Mouse (Mus musculus) hindbrain, postnatal 0 days (tissue): Measurements from ENCODE around the gene Rps8. TPM values are rescaled to one million over a fixed set of nuclear protein-coding genes. Genes with fewer than 3 reads are reported as not detected.
A peak's percentile ranks its signal among the peaks of the same experiment; 100 is the strongest.

Source experiments
- ATAC-seq: fragments of 200-750 bp; cut with Nextera tagmentation; 2 replicates; pipeline ENCODE4 v1.8.0; 2017; ENCODE audit warnings: mild to moderate bottlenecking, moderate TSS enrichment, moderate library complexity
- DNase-seq: peaks from one replicate; pipeline ENCODE4 v3.0.0-alpha.2; 2015; ENCODE audit warnings: low spot score
- H3K27ac ChIP-seq: fragments of 300-500 bp; sonication (generic); 2 replicates; pipeline ENCODE4 v1.5.1; 2014; ENCODE audit warnings: mild to moderate bottlenecking
- H3K27me3 ChIP-seq: fragments of 300-500 bp; sonication (generic); 2 replicates; pipeline ENCODE4 v1.6.1; 2014; ENCODE audit warnings: low read length, mixed read lengths; ENCODE audit not compliant: insufficient read depth
- H3K36me3 ChIP-seq: fragments of 300-500 bp; sonication (generic); 2 replicates; pipeline ENCODE4 v1.6.1; 2014; ENCODE audit warnings: low read length, mixed read lengths; ENCODE audit not compliant: insufficient read depth
- H3K4me1 ChIP-seq: fragments of 300-500 bp; sonication (generic); 2 replicates; pipeline ENCODE4 v1.6.1; 2014; ENCODE audit warnings: antibody characterized with exemption, low read length, mixed read lengths; ENCODE audit not compliant: insufficient read depth
- H3K4me2 ChIP-seq: fragments of 300-500 bp; sonication (generic); 2 replicates; pipeline ENCODE4 v1.6.1; 2014; ENCODE audit warnings: low read depth, mild to moderate bottlenecking, low read length, moderate library complexity, mixed read lengths
- H3K4me3 ChIP-seq: fragments of 300-500 bp; sonication (generic); 2 replicates; pipeline ENCODE4 v1.5.1; 2014; ENCODE audit warnings: low read length
- H3K9ac ChIP-seq: fragments of 300-500 bp; sonication (generic); replicated peaks from 2 replicates; pipeline ENCODE4 v1.6.1; 2014; ENCODE audit warnings: mild to moderate bottlenecking, low read length, moderate library complexity, mixed read lengths
- H3K9me3 ChIP-seq: fragments of 300-500 bp; sonication (generic); 2 replicates; pipeline ENCODE4 v1.6.1; 2016; ENCODE audit warnings: low read length, mixed read lengths
- CTCF ChIP-seq: IDR thresholded peaks from 2 replicates; pipeline ENCODE4 v1.5.1; 2016; ENCODE audit warnings: antibody characterized with exemption, control low read depth, low read depth
- WGBS: fragments of 180-500 bp; shearing (Covaris S2); extraction: QIAGEN DNeasy Blood & Tissue Kit; methylation state at CpG from one replicate; pipeline ENCODE4 v1.1.7; 2014; 5-methylcytosine and 5-hydroxymethylcytosine counted together
- polyA plus RNA-seq: library from polyadenylated mRNA; unstranded; fragments of >200 nt; fragmentation: Nextera tagmentation; extraction: Ambion mirVana; gene quantifications from 2 replicates; pipeline ENCODE4 v1.2.1, GENCODE M21; 2015
- total RNA-seq: library from RNA; depleted of rRNA; stranded (reverse); fragments of >200 nt; gene quantifications from 2 replicates; pipeline ENCODE4 v1.2.3, GENCODE M21; 2014

The Rps8 gene
- total and polyA plus RNA-seq, 2 experiments from 2014 or later, result 470 to 523 TPM

DNA sequence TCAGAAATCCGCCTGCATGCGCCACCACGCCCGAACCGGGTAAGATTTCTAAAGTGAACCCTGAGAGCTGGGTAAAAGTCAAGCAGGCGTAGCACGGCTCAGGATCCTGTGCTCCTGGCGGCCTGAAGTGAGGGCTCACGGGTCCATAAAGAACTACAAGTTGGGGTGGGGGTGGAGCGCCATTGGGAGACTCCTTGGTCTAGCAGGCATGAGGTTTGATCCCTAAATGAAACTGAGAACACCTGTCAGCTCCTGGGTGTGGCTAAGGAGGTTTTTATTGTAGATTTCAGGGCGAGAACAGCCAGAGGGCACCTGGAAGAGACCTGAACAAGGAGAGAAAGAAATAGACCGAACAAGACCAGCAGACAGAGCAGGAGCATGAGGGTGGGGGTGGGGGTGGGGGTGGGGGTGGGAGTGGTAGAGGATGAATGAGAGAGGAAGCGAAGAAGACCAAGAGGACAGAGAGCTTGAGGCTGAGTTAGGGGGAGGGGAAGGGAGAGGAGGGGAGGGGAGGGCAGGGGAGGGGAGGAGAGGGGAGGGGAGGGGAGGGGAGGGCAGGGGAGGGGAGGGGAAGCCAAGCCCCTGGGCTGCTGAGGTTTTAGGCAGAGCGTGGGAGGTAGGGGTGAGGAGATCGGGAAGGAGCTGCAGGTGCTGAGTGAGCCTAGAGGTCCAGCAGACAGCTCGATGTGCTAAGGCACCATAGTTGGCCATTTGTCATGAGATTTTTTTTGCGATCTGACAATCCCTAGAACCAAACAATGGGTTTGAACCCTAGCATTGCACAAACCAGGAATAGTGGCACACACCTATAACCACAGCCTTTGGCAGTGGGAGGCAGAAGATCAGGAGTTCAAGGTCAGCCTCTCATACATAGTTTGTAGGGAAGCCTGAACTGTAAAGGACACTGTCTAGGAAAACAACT, 17.5 kb downstream of the Rps8 start:
- Histone ChIP-seq H3K36me3 (no peaks in the 10 kb centered on the region), H3K4me3 (no peak overlapping the region), H3K4me1 (no peaks in the 10 kb centered on the region), H3K27me3 (no peaks in the 10 kb centered on the region), H3K4me2 (no peak overlapping the region), H3K27ac (no peak overlapping the region), H3K9me3 (no peaks in the 10 kb centered on the region), H3K9ac (no peak overlapping the region)
- ATAC-seq (0 out of 2 replicates have a peak, but pooled peaks have one; percentile 18), DNase-seq (no peak)
- TF ChIP-seq CTCF, result no peak
- 73% methylated on average over 15 of the region's 17 CpGs for WGBS

DNA sequence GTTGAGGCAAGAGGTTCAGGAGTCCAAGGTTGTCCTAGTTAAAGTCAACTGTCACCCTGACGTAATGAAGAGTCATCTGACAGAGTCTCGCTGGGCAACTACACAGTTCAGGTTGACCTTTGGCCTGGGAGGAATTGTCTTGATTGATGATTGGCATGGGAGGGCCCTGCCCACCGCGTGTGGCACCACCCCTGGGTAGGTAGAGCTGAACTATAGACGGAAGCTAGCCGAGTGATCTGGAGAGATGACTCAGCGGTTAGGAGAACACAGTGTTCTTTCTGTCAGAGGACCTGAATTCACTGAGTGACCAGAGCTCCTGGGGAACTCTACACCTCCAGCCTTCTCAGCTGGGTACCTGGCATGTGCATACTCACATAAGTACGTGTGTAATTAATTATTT, 20.0 kb downstream of the Rps8 start:
- no peaks in the 10 kb centered on the region for H3K27me3 ChIP-seq
- 0 out of 2 replicates have a peak, but pooled peaks cover 8% of the 10 kb centered on the region for H3K4me1 ChIP-seq
- ATAC-seq (no peak), DNase-seq (no peak)
- H3K27ac ChIP-seq, result no peak overlapping the region
- TF ChIP-seq CTCF, result no peak
- H3K9me3 ChIP-seq, result no peaks in the 10 kb centered on the region
- 20% methylated on average over 8 of the region's 8 CpGs for WGBS
- peaks cover 5% of the 10 kb centered on the region; the same call in 1 of the 2 replicates for H3K36me3 ChIP-seq
- no peak overlapping the region for H3K4me2 ChIP-seq
- no peak overlapping the region for H3K4me3 ChIP-seq
- H3K9ac ChIP-seq, result no peak overlapping the region

DNA sequence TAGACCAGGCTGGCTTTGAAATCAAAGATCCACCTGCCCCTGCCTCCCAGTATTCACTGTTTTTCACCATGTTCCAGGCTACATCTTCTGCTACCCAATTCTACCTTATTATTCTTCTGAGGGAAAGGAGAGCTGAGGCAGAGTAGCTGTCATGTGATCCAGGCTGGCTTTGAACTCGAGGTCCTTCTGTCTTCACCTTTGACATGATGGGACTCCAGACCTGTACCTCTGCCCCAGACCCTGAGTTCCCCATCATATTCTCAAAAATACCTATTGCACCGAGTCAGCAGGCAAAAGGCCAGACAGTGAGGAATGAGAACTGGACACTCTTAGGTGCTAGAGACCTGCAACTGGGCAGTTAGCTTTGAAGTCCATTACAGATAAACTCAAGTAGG, 21.4 kb downstream of the Rps8 start:
- H3K4me3 ChIP-seq, result peak overlapping the region; percentile 79; the same call in 1 of the 2 replicates
- no peaks in the 10 kb centered on the region for H3K27me3 ChIP-seq
- 38% methylated on average over 2 of the region's 2 CpGs for WGBS
- H3K27ac ChIP-seq, result peak overlapping the region; percentile 90; the same call in 1 of the 2 replicates
- H3K9me3 ChIP-seq, result no peaks in the 10 kb centered on the region
- 0 out of 2 replicates have a peak, but pooled peaks cover 8% of the 10 kb centered on the region for H3K4me1 ChIP-seq
- H3K9ac ChIP-seq, result peak overlapping the region; percentile 87; the same call in 1 of the 2 replicates
- DNase-seq (no peak), ATAC-seq (no peak)
- no peak for TF ChIP-seq CTCF
- peak overlapping the region; percentile 72; the same call in 1 of the 2 replicates for H3K4me2 ChIP-seq
- peaks cover 18% of the 10 kb centered on the region; the same call in 1 of the 2 replicates for H3K36me3 ChIP-seq

DNA sequence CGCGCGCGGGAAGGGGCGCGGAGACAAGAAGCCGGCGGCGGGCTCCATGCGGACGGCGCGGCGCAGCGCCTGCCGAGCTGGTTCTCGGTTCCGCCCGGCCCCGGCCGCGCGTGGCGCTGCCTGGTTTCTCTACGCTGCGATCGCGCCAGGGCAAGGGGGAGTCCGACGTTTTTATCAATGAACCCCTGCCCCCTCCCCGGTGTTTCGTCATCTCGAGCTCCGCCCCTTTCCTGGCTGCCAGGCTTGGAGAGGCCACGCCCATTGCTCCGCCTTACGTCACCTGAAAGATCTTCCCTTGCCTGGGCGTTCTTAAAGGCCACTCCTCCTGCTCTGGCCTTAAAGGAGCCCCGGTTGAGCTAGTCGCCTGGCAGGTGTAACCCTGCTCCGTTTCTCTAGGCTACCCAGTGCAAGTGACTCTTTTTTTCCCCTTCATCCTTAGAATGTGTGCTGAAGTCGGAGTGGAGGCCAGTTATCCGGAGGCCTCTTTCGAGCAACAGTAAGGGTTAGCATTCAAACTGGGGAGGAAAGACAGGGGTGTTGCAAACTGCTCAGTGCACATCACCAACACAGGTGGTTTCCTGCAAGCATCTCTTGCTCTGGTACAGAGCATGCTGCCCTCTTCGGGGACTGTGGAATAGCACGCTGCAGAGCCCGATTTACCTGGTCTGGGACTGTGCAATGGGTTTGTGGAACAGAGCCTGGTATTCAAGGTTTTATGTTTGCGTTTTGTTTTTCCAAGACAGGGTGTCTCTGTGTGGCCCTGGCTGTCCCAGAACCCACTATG, 22.0 kb downstream of the Rps8 start, which contains the start of gene Plk3:
Plk3 (minus strand) TSS at position 147 of the 784 bp plus-strand sequence.
- 0 out of 2 replicates have a peak, but pooled peaks cover 8% of the 10 kb centered on the region for H3K4me1 ChIP-seq
- WGBS, result 2% methylated on average over 43 of the region's 48 CpGs
- TF ChIP-seq CTCF, result peak; percentile 38
- H3K36me3 ChIP-seq, result peaks cover 22% of the 10 kb centered on the region
- no peaks in the 10 kb centered on the region for H3K9me3 ChIP-seq
- H3K9ac ChIP-seq, result peak within 1 kb of the TSS; percentile 87
- H3K4me2 ChIP-seq, result peak within 1 kb of the TSS; percentile 72
- H3K27ac ChIP-seq, result peak within 1 kb of the TSS; percentile 90
- DNase-seq, result peak; percentile 99
- ATAC-seq, result peak; percentile 91
- H3K4me3 ChIP-seq, result peak within 1 kb of the TSS; percentile 79
- no peaks in the 10 kb centered on the region for H3K27me3 ChIP-seq

DNA sequence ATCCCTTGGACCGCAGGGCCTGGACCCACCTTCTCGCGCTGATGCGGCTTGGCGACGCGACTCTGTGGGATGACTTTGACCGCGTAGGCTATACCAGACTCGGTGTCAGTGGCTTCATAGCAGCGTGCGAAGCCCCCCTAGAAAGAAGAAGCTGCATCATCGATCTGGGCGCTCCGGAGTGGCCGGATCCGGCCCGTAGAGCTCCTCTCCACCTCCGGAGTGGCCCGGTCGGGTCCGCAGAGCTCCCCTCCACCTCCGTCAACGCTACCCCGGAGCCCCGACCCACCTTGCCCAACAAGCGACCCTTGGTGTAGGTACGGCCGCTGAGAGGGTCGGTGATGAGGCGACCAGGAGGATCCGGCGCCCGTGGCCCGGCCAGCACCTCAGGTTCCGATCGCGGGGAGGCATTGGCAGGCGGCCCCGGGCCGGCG, 22.7 kb downstream of the Rps8 start:
- peak overlapping the region; percentile 72 for H3K4me2 ChIP-seq
- DNase-seq, result peak; percentile 44
- TF ChIP-seq CTCF, result no peak
- peaks cover 29% of the 10 kb centered on the region for H3K36me3 ChIP-seq
- peak overlapping the region; percentile 90 for H3K27ac ChIP-seq
- ATAC-seq, result peak; percentile 54
- no peaks in the 10 kb centered on the region for H3K27me3 ChIP-seq
- 0% methylated on average over 42 of the region's 42 CpGs for WGBS
- H3K4me1 ChIP-seq, result 0 out of 2 replicates have a peak, but pooled peaks cover 8% of the 10 kb centered on the region
- no peaks in the 10 kb centered on the region for H3K9me3 ChIP-seq
- peak overlapping the region; percentile 79 for H3K4me3 ChIP-seq
- H3K9ac ChIP-seq, result peak overlapping the region; percentile 87

DNA sequence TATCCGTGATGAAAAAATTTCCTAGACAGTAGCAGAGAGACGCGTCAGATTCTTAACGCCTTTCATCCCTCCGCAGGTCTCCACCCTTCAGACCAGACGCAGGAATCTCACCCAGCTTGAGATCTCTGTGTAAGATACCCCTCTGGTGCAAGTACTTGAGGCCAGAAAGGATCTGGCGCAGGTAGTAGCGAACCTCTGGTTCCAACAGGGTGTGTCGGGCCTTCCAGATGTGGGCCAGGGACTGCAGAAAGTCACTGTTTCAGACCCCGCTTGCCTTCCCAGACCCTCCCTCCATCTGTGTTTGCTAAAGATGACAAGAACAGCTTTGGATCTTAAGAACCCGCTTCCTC, 23.3 kb downstream of the Rps8 start:
- peak overlapping the region; percentile 72 for H3K4me2 ChIP-seq
- H3K27ac ChIP-seq, result peak overlapping the region; percentile 90
- peak; percentile 25 for DNase-seq
- no peak for TF ChIP-seq CTCF
- H3K4me3 ChIP-seq, result peak overlapping the region; percentile 79
- peak overlapping the region; percentile 87 for H3K9ac ChIP-seq
- 12% methylated on average over 11 of the region's 11 CpGs for WGBS
- no peaks in the 10 kb centered on the region for H3K9me3 ChIP-seq
- no peak for ATAC-seq
- H3K36me3 ChIP-seq, result peaks cover 35% of the 10 kb centered on the region
- no peaks in the 10 kb centered on the region for H3K27me3 ChIP-seq
- 0 out of 2 replicates have a peak, but pooled peaks cover 8% of the 10 kb centered on the region for H3K4me1 ChIP-seq
